Mouse (Mus musculus): ENCODE data around the gene Scrn1.

Gene Scrn1

DNA sequence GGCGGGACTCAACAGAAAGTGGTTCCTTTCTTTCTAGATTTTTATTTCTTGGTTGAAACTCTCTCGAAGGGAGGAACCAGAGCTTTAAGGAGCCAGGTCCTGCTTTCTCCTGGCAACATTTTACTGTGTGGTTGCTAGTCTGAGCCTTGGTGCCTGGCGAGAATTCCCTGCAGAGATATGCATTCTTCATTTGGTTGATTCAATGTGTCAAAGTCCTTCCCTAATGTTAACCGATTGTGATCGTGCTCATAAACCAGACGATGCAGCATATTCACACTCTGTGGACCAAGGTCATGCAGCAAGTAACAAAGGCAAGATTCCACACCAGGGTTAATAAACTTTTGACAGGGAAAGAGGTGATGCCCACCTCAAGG, 244 bp upstream of the Scrn1 start:
- no peak for DNase-seq (ENCODE audit: low read depth, low spot score)

DNA sequence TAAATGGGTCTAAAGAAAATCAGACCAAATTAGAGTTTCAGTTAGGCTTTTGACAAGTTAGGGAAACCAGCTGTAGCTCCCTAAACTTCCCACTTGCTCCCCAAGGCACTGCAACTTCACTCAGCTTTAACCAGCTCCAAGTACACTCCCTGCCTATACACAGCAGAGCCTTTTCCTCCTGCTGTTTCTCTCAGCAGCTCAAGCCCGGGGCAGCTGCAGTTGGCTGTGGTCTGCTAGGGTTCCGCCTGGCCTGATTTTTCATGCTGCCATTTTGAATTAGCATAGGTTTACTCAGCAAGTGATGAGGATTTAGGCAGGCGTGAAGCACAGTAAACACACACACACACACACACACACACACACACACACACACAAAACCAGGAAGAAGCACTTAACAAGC, 1.3 kb downstream of the Scrn1 start:
- no peak for DNase-seq (ENCODE audit: low read depth, low spot score)

DNA sequence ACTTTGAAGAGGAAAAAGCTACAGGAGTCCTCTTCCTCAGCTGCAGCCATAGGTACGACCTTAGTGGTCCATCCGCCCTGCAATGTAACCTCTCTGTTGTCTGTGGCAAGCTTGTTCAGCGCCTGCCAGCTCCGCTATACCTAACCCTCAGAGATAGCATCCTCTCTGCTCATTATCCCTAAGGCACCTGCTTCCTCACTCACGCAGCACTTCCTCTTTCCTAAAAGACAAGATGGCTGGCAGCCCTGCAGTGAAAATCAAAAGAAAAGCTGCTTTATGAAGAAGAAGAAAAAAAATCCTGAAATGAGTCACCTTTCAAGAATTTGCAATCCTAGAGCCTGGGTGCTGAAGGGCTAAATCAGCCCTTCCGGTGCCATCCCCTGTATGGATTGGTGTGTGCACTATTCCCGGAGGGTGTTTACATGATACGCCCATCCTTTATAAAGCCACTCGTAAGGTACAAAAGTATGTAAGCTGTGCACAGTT, 1.7 kb downstream of the Scrn1 start:
- DNase-seq (ENCODE audit: low read depth, low spot score), result no peak

- no peak for DNase-seq (ENCODE audit: low read depth, low spot score)
These were observed 2.7 kb downstream of the Scrn1 start for GRCm38 (mm10) chr6:54563561-54563960.

- no peak for DNase-seq (ENCODE audit: low read depth, low spot score)
These were observed 4.1 kb downstream of the Scrn1 start for GRCm38 (mm10) chr6:54562018-54562809.

DNA sequence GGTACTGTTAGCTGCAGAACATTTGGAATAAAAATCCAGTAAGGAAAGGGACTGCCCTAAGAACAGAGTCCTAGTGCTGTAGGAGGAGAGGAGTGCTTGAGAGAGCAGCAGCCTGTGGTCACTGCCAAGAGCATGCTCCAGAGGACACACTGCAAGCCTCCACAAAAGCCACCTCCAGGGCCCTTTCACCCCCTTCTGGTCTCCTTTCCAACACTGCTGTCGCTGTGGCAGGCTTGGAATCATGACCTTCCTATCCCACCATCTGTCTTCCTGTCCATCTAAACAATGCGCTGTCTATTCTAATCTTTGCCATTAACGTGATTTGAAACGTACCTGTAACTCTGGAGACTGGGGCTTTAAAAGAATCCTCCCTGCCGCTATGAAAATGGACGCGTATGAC, 7.8 kb downstream of the Scrn1 start:
- no peak for DNase-seq (ENCODE audit: low read depth, low spot score)

DNA sequence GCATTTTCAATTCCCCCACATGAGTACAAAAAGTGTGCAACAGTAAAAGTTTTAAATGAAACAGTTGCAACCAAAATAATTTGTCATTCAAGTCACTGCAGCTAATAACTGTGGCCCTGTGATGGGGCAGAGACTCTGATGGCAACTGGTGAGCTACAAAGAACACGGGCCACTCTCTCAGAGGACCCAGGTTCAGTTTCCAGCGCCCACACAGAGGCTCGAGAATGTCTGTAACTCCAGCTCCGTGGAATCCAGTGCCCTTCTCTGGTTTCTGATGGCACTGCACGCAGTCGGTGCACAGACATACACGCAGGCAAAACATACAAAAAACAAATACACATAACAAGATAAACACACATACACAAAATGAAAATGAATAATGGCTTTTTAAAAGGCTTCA, 8.6 kb downstream of the Scrn1 start:
- no peak for DNase-seq (ENCODE audit: low read depth, low spot score)

- DNase-seq (ENCODE audit: low read depth, low spot score), result no peak
These were observed 10.5 kb downstream of the Scrn1 start for GRCm38 (mm10) chr6:54555816-54556215.

DNA sequence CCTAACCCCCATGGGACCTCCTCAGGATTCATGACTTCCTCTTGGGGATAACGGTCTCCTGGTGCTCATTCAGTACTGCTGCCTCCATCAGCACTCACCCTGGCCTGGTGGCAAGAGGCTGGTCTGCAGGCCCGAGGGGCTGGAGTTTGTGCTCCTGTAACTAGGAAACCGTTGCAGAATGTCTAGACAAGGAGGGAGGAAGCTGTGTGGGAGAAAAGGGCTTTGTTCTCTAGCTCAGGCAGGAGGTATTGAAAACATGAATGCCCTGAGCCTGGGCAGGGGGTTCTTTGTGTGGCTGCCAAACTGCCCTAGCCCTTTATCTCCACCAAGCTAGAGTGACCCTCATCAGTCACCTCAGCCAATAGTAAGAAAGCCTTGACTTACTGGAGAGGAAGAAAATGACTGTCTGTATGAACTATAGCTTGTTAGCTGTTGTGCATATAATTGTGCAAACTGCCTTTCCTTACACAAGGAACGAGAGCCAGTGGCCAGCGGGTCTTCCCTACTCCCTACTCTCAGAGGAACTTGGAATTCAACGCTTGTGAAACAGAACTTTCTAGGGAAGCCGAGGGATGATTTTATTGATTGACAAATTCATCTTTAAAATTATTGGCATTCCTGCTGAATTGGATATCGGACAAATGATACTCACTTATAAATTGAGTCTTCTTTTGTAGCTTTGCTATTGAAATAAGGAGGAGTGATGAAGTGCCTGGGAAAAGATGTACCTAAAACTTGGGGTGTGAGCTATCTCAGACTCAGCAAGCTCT, 11.8 kb downstream of the Scrn1 start:
- no peak for DNase-seq (ENCODE audit: low read depth, low spot score)

GRCm38 (mm10) chr6:54553632-54554031, 12.7 kb downstream of the Scrn1 start:
- no peak for DNase-seq (ENCODE audit: low read depth, low spot score)

GRCm38 (mm10) chr6:54552721-54553413, 13.4 kb downstream of the Scrn1 start:
- no peak for DNase-seq (ENCODE audit: low read depth, low spot score)

DNA sequence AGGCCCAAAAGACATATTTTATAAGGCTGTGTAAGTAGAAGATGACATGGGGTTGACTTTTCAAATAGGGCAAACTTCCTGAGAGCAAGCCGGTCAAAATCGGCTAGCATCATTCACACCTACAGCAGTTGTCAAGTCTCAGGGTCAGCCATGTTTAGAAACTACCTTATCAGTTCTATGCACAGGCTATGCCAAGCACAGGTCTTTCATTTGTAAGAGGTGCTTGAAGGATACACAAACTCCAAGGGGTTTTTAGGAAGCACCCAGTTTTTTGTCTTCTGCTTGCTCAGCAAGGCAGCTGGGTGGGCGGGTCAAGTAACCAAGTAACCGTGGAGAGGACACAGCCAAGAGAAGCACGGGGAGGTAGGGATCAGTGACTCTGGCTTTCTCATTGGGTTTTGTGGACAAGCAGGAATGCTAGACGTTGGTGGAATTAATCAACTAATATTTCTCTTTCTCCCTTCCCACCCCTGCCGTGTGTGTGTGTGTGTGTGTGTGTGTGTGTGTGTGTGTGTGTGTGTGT, 15.4 kb downstream of the Scrn1 start:
- DNase-seq (ENCODE audit: low read depth, low spot score), result no peak

GRCm38 (mm10) chr6:54549311-54549710, 17.0 kb downstream of the Scrn1 start:
- no peak for DNase-seq (ENCODE audit: low read depth, low spot score)

GRCm38 (mm10) chr6:54548314-54549019, 17.8 kb downstream of the Scrn1 start:
- no peak for DNase-seq (ENCODE audit: low read depth, low spot score)

DNA sequence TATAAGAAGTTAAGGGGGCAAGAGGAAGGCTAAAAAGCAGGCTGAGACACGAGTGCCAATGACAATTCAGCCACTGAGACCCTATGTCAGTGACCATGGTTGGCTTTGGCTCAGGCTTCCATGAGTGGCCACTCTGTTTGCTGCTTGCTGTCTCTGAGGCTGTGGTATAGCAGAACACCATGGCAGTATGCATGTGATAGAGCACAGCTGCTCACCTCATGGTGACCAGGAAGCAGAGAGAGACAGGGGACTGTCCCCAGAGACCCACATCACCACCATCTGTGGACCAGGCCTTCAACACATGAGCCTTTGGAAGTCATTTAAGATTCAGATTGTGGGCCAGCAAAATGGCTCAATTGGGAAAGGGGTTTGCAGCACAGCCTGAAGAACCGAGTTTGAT, 22.6 kb downstream of the Scrn1 start:
- DNase-seq (ENCODE audit: low read depth, low spot score), result no peak

DNA sequence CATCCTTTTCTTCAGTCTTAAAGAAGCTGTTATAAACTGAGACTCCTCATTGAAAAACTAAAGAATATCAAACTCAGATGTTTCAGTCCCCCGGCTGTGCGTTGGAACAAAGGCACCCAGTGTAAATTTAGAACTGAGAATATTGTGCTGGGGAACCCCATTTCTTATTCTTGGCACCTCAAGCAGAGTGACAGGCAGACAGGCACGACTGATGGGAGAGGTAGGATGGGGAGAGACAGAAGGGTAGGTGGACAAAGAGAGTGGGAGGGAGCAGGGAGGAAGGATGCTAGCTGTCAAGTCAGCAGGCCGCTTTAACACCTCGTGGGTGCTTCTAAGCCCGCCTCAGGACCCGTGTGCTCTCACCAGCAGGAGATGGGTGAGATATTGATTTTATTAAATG, 23.5 kb downstream of the Scrn1 start:
- DNase-seq (ENCODE audit: low read depth, low spot score), result no peak

- no peak for DNase-seq (ENCODE audit: low read depth, low spot score)
These were observed 25.9 kb downstream of the Scrn1 start for GRCm38 (mm10) chr6:54540252-54540887.

DNA sequence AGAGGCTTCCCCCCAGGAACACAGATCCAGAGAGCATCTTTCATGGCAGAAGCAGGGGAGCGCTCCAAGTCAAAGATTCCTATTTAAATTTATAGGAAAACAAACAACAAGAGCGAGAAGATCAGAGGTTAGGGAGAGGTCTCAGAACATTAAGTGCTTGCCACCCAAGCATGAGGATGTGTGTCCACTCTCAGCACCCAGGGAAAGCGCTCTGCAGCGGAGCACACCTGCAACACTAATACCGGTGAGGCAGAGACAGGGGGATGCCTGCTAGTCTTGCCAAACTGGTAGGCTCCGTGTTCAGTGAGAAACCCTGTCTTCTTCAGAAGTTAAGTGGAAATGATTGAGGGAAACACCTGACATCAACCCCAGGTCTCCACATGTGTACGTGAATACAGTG, 26.9 kb downstream of the Scrn1 start:
- no peak for DNase-seq (ENCODE audit: low read depth, low spot score)

DNA sequence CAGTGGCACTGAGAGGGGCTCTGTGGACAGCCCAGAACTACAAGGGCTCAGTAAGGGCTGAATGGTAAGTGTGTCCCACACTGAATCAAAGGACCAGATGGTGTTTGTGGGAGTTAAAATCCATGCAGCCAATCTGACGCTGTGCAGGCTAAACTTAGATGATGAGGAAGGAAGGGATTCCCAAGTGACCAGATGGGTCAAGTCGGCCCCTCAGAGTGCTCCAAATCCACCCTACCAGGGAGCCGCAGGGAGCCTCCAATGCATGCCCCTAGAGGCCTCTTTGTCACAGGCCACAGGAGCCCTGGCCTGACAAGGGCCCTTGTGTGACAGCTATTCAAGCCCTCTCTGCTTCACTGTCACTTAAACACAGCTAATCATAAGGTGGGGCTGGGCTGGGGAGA, 27.5 kb downstream of the Scrn1 start:
- no peak for DNase-seq (ENCODE audit: low read depth, low spot score)

GRCm38 (mm10) chr6:54537053-54537452, 29.2 kb downstream of the Scrn1 start:
- no peak for DNase-seq (ENCODE audit: low read depth, low spot score)

GRCm38 (mm10) chr6:54535485-54535884, 30.8 kb downstream of the Scrn1 start:
- no peak for DNase-seq (ENCODE audit: low read depth, low spot score)

All from A20 (cell line).